Mouse (Mus musculus): ENCODE measurements around the gene Esrra.
A peak's percentile ranks its signal among the peaks of the same experiment; 100 is the strongest.

Esrra gene

GRCm38 (mm10) chr19:6919876-6920740 lies 1.5 kb downstream of the Esrra start:
- DNase-seq (ENCODE audit: low spot score): peak; percentile 92

GRCm38 (mm10) chr19:6919431-6919830 lies 2.2 kb downstream of the Esrra start:
- no peak for DNase-seq (ENCODE audit: low spot score)

DNA sequence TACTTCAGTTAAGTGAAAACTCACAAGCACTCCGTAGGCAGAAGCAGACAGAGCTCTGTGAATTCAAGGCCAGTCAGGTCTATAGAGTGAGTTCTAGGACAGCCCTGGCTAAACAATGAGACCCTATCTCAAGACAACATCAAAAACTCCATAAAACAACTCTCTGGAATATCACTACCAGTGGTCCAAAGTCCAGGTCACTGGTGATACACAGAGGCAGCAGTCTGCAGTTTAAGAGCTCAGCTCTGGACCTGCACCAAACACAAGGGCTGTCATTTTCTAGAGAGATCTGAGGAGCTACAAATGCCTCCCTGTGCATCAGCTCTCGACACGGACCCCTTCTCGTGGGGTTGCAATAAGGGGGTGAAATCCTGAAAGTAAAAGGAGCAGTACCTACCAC lies 3.3 kb downstream of the Esrra start:
- no peak for DNase-seq (ENCODE audit: low spot score)

- DNase-seq (ENCODE audit: low spot score): no peak
Measured at GRCm38 (mm10) chr19:6916496-6916895, 5.1 kb downstream of the Esrra start.

DNA sequence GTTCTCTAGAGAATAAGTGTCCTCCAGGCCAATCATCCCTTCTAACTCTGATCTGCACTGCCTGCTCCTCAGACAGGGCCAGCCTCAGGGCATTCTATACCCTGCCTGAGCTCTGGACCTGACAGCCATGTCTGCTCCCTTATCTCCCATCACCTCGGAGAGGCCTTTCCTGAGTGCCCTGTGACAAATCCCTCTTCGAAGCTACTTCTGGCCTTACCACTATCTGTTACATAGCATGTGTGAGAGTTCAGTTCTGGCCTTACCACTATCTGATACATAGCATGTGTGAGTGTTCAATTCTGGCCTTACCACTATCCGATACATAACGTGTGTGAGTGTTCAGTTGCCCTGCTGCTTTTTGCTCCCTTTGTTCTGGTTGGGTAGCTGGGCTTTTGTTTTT lies 6.3 kb downstream of the Esrra start:
- no peak for DNase-seq (ENCODE audit: low spot score)

- no peak for DNase-seq (ENCODE audit: low spot score)
Measured at GRCm38 (mm10) chr19:6914540-6914939, 7.1 kb downstream of the Esrra start.

- no peak for DNase-seq (ENCODE audit: low spot score)
Measured at GRCm38 (mm10) chr19:6913991-6914390, 7.6 kb downstream of the Esrra start.

DNA sequence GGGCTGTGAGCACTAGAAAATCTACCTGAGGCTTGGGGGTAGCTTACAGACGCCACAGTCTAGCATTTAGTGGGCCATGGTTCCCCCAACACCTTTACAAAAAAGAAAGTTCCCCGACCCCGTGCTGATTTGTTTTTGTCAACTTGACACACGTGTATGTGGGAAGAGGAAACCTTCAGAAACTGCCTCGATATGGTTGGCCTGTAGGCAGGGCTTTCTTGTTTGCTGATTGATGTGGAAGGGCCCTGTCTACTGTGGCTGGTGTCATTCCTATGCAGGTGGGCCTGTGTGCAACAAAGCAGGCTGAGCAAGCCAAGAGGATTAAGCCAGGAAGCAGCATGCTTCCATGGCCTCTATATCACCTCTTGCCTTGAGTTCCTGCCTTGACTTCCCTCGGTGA lies 8.6 kb downstream of the Esrra start:
- no peak for DNase-seq (ENCODE audit: low spot score)

GRCm38 (mm10) chr19:6912205-6912970 lies 9.2 kb downstream of the Esrra start:
- DNase-seq (ENCODE audit: low spot score): no peak

GRCm38 (mm10) chr19:6911101-6912074 lies 10.2 kb downstream of the Esrra start:
- DNase-seq (ENCODE audit: low spot score): no peak

- peak; percentile 67 for DNase-seq (ENCODE audit: low spot score)
Measured at GRCm38 (mm10) chr19:6910306-6910705, 11.3 kb downstream of the Esrra start.

GRCm38 (mm10) chr19:6909507-6910289 lies 11.9 kb downstream of the Esrra start, which contains the start of the genes Trmt112 and Prdx5:
Gene Trmt112, plus strand, starts transcription at chr19:6909698.
Gene Prdx5, minus strand, starts transcription at chr19:6910106.
- peak; percentile 98 for DNase-seq (ENCODE audit: low spot score)

- DNase-seq (ENCODE audit: low spot score): peak; percentile 46
Measured at GRCm38 (mm10) chr19:6909021-6909420, 12.6 kb downstream of the Esrra start.

DNA sequence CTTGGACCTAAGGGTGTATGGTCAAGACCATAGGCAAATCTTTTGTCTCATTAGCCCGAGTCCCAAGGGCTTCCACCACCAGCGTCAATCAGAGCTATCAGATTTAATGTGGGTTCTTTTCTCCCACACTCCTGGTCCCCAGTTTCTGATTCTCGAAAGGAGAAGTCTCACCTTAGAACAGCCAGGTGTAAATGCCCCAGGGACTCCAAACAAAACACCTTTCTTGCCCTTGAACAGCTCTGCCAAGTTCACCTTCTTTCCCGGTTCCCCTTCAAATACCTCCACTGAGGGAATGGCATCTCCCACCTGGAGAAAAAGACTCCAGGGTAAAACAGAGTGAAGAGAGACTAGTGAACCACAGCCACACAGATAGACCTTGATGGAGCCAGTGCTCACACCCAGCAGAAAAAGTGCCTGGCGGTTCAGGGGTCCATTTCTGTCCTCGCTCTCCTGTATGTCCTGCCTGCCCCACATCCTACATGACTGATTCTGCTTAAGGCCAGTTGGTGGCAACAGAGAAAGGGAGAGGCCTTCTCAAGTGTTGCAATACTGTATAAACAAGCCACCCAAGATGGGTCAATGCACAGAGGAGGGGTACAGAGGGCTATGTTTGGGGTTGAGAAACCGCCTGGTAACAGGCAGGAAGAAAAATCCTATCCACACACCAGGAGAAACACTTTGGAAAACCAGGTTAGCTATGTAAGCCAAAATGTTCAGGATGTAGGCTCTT lies 13.6 kb downstream of the Esrra start:
- peak; percentile 69 for DNase-seq (ENCODE audit: low spot score)

DNA sequence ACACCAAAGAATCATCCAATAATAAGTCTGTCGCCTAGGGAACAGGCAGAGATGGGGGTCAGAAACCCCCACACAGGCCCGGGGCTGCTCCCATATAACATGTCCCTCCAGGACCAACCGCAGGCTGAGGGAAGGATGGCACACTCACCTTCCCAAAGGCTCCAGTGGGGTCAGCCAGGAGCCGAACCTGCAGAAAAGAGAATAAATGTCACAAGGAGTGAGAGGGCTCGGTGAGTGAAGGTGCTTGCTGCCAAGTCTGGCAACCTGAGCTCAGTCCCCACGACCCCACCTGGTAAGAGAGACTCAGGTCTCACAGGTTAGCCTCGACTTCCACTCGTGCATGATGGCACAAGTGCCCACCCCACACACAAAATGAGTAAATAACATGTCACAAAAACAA lies 14.5 kb downstream of the Esrra start:
- no peak for DNase-seq (ENCODE audit: low spot score)

DNA sequence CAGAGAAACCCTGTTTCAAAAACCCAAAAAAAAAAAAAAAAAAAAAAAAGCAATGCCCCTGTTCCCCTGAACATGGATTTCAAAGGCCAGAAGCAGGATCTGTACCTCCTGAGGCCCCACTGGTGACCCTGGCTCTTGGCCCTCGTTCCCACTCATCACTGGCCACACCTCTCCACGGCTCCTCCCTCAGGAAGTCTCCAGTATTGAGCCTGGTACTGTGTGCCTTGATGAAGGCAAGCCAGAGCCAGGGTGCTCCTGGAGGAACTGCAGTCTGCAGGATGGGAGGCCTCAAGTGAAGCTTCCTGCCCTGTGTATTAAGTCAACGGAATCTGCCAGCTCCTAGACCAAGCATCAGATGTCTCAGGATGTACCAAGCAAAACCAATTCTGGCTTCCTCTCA lies 15.4 kb downstream of the Esrra start:
- DNase-seq (ENCODE audit: low spot score): no peak

DNA sequence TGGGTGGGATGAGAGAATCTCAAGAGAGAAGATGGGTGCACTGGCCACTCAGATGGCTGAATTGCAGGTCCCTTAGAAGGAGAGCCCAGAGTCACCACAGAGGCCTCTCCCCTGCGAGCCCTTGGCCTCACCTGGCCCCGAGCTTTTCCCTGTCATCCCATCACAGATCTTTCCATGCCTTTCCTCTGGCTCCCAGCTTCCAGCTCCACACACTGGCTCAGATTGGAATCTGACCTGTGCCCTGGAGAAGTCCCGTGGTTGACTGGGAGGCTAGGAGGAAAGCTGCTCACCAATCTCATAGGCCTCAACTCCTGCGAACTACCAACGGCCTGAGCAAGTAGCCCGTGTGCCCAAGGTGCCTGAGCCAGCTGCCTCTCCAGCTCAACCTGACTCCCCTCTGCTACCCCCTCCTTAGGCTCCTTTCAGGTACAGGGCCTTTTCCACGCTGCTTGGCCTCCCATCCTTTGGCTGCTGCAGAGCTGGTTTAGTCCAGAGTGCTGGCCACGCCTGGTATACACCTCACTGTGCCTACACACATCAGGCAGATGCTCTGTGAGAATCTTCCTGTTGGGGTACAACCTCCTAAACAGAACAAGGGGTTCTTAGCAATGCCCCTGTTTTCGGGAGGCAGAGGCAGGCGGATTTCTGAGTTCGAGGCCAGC lies 16.0 kb downstream of the Esrra start:
- peak; percentile 54 for DNase-seq (ENCODE audit: low spot score)

- no peak for DNase-seq (ENCODE audit: low spot score)
Measured at GRCm38 (mm10) chr19:6904846-6905245, 16.8 kb downstream of the Esrra start.

GRCm38 (mm10) chr19:6903031-6903430 lies 18.6 kb downstream of the Esrra start:
- no peak for DNase-seq (ENCODE audit: low spot score)

DNA sequence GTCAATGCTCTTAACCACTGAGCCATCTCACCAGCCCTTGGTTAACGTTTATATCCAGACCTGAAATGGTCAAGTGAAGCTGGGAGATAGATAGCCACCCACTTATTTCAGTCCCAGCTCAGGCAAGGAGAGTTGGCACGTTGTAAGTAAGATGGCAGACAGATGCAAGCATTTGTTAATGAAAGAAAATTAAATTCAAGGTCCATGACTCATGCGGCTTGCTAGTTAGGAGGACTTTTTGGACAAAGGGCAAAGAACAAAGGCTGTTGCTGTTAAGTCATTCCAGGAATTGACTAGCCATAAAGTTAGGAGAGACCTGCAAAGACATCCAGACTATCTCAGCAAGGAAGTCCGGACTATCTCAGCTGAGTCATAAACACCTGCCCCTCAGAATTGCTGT lies 22.0 kb downstream of the Esrra start:
- DNase-seq (ENCODE audit: low spot score): no peak

Data from adipocyte (in vitro differentiated cells).